Mouse (Mus musculus): ENCODE results near the gene Zfp870.

The Zfp870 gene

GRCm38 (mm10) chr17:32872091-32872490 lies 19.4 kb downstream of the Zfp870 start:
- in situ Hi-C loops (cut with MboI, MseI) = loop anchor here in 1 of 2 experiments (25.0 kb wide), 1 partner anchor 1840 kb away; no protein-coding TSS in a partner anchor

DNA sequence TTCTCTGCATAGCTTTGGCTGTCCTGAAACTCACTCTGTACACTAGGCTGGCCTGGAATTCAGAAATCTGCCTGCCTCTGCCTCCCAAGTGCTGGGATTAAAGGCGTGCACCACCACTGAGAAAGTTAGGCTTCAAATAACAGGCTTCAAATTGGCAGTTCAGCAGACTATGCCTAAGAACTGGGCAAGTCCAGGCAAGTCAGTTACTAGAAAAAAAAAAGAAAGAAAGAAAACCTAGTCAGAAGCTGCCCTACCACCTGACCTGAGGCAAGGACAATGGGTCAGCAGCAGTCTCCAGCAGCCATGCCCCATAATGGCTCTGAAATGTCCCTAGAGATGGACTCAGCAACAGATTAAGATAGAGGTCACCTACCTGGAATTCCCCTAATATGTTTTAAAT lies 20.0 kb downstream of the Zfp870 start:
- in situ Hi-C loops (cut with MboI, MseI) = loop anchor here in 1 of 2 experiments (25.0 kb wide), 1 partner anchor 1841 kb away; no protein-coding TSS in a partner anchor

DNA sequence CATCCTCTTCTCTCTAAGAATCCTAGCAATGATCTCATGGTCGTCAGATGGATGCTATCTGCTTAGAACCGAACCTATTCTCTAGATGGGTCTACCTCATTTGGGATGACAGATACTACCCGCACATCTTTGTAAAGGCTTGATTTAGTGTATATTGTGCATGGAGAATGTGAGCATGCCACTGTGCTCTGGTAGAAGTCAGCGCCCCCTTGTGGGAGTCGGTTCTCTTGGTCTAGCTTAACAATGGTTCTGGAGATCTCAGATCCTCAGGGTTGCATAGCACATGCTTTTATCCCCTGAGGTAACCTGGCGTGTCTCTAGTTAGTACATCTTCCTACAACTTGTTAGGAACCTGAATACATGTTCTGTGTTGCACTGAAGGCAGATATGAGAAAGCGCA lies 24.2 kb downstream of the Zfp870 start:
- in situ Hi-C loops (cut with MboI, MseI) = loop anchor here (5.0 to 25.0 kb wide), 2 partner anchors 105 to 1845 kb away; no protein-coding TSS in a partner anchor

DNA sequence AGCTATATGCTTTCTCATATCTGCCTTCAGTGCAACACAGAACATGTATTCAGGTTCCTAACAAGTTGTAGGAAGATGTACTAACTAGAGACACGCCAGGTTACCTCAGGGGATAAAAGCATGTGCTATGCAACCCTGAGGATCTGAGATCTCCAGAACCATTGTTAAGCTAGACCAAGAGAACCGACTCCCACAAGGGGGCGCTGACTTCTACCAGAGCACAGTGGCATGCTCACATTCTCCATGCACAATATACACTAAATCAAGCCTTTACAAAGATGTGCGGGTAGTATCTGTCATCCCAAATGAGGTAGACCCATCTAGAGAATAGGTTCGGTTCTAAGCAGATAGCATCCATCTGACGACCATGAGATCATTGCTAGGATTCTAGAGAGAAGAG lies 34.7 kb downstream of the Zfp870 start:
- in situ Hi-C loops (cut with MboI, MseI) = loop anchor here in 1 of 2 experiments (25.0 kb wide), 1 partner anchor 1856 kb away; no protein-coding TSS in a partner anchor

DNA sequence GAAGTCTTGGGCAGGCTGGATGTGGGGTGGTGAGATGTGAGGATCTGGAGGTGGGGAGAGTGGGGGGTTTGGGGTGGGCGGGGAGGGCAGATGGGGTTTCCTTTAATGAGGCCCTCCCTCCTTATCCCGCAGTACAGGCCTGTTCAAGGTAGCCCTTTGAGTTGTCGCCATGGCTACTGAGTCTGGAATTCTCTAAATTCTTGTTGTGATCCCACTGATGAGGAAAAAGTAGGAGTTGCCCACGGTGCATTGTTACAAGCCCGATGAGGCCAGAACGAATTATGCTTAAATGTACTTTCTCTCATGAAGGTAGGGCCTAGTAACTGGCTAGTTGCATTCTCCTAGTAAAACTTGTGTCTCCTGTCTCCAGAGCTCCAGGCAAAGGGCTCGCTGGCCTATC lies 39.9 kb downstream of the Zfp870 start:
- in situ Hi-C loops (cut with MboI, MseI) = loop anchor here in 1 of 2 experiments (25.0 kb wide), 1 partner anchor 1861 kb away; no protein-coding TSS in a partner anchor

GRCm38 (mm10) chr17:32841388-32841787 lies 50.1 kb downstream of the Zfp870 start:
- in situ Hi-C loops (cut with MboI, MseI) = no loop called here

GRCm38 (mm10) chr17:32839083-32839802 lies 52.2 kb downstream of the Zfp870 start:
- in situ Hi-C loops (cut with MboI, MseI) = no loop called here

- in situ Hi-C loops (cut with MboI, MseI) = no loop called here
These were observed 61.0 kb downstream of the Zfp870 start for GRCm38 (mm10) chr17:32830418-32830782.

DNA sequence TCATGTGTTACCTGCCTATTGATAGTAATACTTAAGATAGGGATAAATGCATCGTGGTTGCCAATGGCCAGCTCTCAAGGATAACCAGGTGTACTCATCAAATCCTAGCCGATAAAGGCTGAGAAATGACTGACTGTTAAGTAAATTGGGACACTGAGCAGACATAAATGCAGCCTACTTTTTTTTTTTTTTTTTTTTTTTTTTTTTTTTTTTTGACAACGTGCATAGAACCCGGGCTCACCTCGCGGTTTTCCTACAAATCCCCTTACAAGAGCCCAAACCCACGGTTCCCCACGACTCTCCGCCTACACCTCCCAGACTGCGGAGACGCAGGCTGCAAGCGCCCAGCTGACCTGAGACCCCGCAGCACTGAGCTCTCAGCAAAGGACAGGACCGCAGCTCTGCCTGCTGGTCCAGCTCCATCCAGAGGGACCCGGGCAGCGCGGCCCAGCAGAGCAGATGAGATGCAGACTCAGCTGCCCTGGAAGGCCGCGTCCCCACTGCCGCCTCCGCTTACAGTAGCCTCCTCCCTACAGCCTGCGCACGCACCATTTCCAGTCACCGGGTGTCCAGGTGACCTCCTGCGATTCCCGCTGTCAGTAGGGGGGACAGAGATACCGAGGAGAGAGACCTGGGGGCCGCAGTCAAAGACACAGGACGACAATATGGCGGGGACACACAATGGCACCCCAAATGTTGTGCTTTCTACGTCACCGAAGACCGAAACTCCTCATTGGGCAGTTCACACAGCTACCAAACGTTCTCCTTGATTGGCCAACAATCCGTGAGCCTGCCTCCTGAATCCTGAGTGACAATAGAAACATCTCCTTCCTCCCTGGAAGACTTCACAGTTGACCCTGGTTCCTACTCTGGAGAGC lies 61.7 kb downstream of the Zfp870 start, which contains the start of gene Zfp799:
TSS of gene Zfp799 (minus strand) at position 722 of the 878 bp plus-strand sequence.
- in situ Hi-C loops (cut with MboI, MseI) = no loop called here

All from T-helper 17 cell (primary cell).